In the genomic region with DNA sequence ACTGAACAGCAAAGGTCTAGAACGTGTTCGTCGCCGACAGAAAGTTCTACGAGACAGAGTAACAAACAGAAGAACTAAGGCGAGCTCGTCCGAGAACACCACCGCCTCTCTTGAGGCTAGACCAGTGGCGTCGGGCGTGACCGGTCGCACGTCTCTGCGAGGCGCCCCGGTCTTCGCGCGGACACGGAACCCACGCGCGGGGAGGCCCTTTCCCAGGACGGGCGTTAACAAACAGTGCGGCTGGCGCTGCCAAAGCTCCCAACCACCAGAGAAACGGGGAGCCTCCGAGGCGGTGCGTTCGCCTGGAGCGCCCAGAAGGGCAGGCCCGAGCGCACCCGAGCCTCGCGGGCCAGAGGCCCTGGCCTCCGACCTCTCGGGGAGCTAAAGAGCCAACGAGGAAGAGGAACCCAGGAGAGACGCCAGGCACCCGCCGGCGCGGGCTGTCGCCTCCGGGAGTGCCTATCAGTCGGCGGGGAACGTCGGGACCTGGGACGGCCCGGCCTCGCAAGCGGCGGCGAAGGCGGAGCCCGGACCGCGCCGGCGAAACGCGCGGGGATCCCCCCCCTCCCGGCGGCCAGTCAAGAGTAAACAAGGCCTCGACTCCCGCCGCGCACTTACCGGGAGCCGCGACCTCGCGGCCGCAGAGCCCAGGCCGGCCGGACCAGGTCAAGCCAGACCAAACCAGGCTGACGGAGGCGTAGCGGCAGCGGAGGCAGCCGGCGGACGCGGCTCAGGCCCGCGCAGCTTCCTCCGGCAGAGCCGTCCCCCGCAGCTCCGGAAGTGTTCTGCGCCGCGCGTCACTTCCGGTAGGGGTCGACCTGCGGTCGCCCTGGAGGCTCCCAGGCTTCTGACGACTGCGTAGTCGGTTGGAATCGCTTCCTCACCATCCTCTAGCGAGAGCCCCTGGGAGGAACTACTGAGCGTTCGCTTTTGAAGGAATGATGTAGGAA, we compare ENCODE assay signal across 8 mouse cellular contexts. TPM values are rescaled to one million over a fixed set of nuclear protein-coding genes. Genes with fewer than 3 reads are reported as not detected.
A peak's percentile ranks its signal among the peaks of the same experiment; 100 is the strongest.
DNase-seq lines count a peak whose midpoint lies in the region; ATAC-seq lines count a peak whose summit lies in the region.

A gene (minus strand): TSS at position 776 of the 950 bp plus-strand sequence.

- peak within 1 kb of the TSS; percentile 69 for H3K4me2 ChIP-seq in intestine, embryonic 14.5 days (ENCODE audit: low read length)

- intact Hi-C loops in left cerebral cortex, postnatal 14 days (cut with DNase I), result no loop called here

- H3K4me3 ChIP-seq in intestine, embryonic 14.5 days (ENCODE audit: low read depth, low read length), result peak within 1 kb of the TSS; percentile 93

- H3K9ac ChIP-seq in intestine, embryonic 14.5 days (ENCODE audit: low read length), result peak within 1 kb of the TSS; percentile 75

- no peaks in the 10 kb centered on the region for H3K27me3 ChIP-seq in intestine, embryonic 14.5 days (replicated peaks; ENCODE audit: control insufficient read depth, insufficient read depth, low read length)

- H3K9me3 ChIP-seq in intestine, embryonic 14.5 days (ENCODE audit: control insufficient read depth, low read length), result no peaks in the 10 kb centered on the region

- peaks cover 9% of the 10 kb centered on the region for H3K4me1 ChIP-seq in intestine, embryonic 14.5 days (replicated peaks; ENCODE audit: control insufficient read depth, insufficient read depth, low read length)

- H3K36me3 ChIP-seq in intestine, embryonic 14.5 days (ENCODE audit: control insufficient read depth, insufficient read depth, low read length), result no peaks in the 10 kb centered on the region; the same call in 1 of the 2 replicates

- ATAC-seq in intestine, embryonic 14.5 days (replicated peaks; ENCODE audit: low FRiP score, low TSS enrichment, low read depth), result peak; percentile 99

- WGBS in intestine, embryonic 14.5 days, result under 1% methylated on average over 111 of the region's 112 CpGs

- DNase-seq in adrenal gland, adult (ENCODE audit: inconsistent age in 2 of 2, low spot score in 1 of 2), result peak; percentile 95 to 97
- DNase-seq in embryo, embryonic 10.5 days (ENCODE audit: low spot score), result peak; percentile 95
- peak; percentile 92 for DNase-seq in gastrocnemius, postnatal 25 days
- peak; percentile 92 for DNase-seq in intestine, embryonic 14.5 days (ENCODE audit: low spot score)
- DNase-seq in left cerebral cortex, postnatal 14 days (ENCODE audit: low spot score in 2 of 2), result peak; percentile 86 to 90
- peak; percentile 95 for DNase-seq in mesoderm, embryonic 11.5 days (ENCODE audit: low read depth, low spot score)
- DNase-seq in right cerebral cortex, postnatal 36 days (ENCODE audit: low spot score in 2 of 2), result peak; percentile 83 to 88
- peak; percentile 91 for DNase-seq in yolk sac, embryonic 10.5 days (ENCODE audit: low spot score)

- H3K27ac ChIP-seq in intestine, embryonic 14.5 days (ENCODE audit: low read depth), result peak within 1 kb of the TSS; percentile 93

RNA-seq across cellular contexts. Expression of the gene that starts here (rescaled TPM):
- total RNA-seq in gastrocnemius, postnatal 25 days (2021), result 10 to 100 TPM; 52.7 to 61.0 TPM
- polyA plus RNA-seq in intestine, embryonic 14.5 days (2014; fragmentation: Nextera tagmentation; extraction: Ambion mirVana), result 43.1 and 46.7 TPM in 2 replicates
- 10 to 100 TPM; 49.8 to 50.2 TPM for total RNA-seq in left cerebral cortex, postnatal 14 days (2021)

Comparison
In these comparisons a context has a peak if more than half of its experiments do, and no peak if none do; other contexts are left out.
1. Peak in every context shown above with its lines: DNase-seq, ATAC-seq, H3K4me3 ChIP-seq and H3K27ac ChIP-seq.